Mouse (Mus musculus) spleen, adult 2 months (tissue): ENCODE measurements around the gene Jmjd1c.
A peak's percentile ranks its signal among the peaks of the same experiment; 100 is the strongest.

Source experiments
- CTCF ChIP-seq: fragments of 200-500 bp; IDR thresholded peaks from 2 replicates; pipeline ENCODE4 v1.5.1; 2011; ENCODE audit warnings: mild to moderate bottlenecking, inconsistent platforms; ENCODE audit not compliant: insufficient read depth, insufficient read length, insufficient replicate concordance; ENCODE audit errors: extremely low read depth
- POLR2A ChIP-seq: fragments of 200-500 bp; IDR thresholded peaks from 2 replicates; pipeline ENCODE4 v1.6.1; 2011; ENCODE audit warnings: low read depth, low read length, inconsistent platforms

DNA sequence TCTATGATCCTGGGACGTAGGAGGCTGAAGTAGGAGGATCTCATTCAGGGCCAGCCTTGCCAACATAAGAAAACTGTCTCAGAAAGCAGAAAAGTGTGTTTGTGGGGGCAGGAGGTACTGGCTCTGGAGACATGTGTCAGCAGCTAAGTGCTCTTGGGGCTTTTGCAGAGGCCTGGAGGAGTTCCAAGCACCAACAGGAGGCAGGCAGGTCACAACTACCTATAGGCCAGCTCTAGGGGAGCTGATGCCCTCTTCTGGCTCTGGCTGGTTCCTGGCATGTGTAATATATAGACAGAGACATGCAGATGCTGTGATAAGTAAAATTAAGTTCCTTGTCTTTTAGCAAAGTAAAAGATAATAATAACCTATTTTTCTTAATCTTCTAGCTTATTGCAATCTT is 94.3 kb downstream of the Jmjd1c start:
- no peak for TF ChIP-seq POLR2A
- peak; percentile 35; the same call in 1 of the 2 replicates for TF ChIP-seq CTCF
